Mouse (Mus musculus): Measurements from ENCODE around the gene Ift52. TPM values are rescaled to one million over a fixed set of nuclear protein-coding genes. Genes with fewer than 3 reads are reported as not detected.
A peak's percentile ranks its signal among the peaks of the same experiment; 100 is the strongest.

Gene Ift52
- polyA plus RNA-seq, 1 experiment: 69.4 TPM

GRCm38 (mm10) chr2:162998528-162999230, 18.5 kb upstream of the Ift52 start:
- Histone ChIP-seq H3K27me3 (ENCODE audit: control insufficient read depth, insufficient read depth, low read length, poor library complexity, severe bottlenecking) (no peaks in the 10 kb centered on the region), H3K9ac (ENCODE audit: low read depth, poor library complexity, severe bottlenecking) (peak overlapping the region; percentile 7), H3K36me3 (ENCODE audit: control insufficient read depth, insufficient read depth, low read length, poor library complexity, severe bottlenecking) (no peaks in the 10 kb centered on the region), H3K9me3 (replicated peaks; ENCODE audit: control insufficient read depth, insufficient read depth, low read length, poor library complexity, severe bottlenecking) (no peaks in the 10 kb centered on the region), H3K4me3 (ENCODE audit: low read depth, low read length) (peak overlapping the region; percentile 48), H3K4me1 (ENCODE audit: control insufficient read depth, insufficient read depth, low read length) (no peaks in the 10 kb centered on the region), H3K27ac (ENCODE audit: insufficient read depth, low read length) (no peak overlapping the region)
- no peak for TF ChIP-seq POLR2A (IDR thresholded peaks at IDR 0.05; ENCODE audit: insufficient read depth, low read length)
- TF ChIP-seq CTCF (IDR thresholded peaks at IDR 0.05; ENCODE audit: low read depth, low read length): peak; percentile 88

GRCm38 (mm10) chr2:162999744-163000143, 17.4 kb upstream of the Ift52 start:
- H3K4me1 ChIP-seq (ENCODE audit: control insufficient read depth, insufficient read depth, low read length): no peaks in the 10 kb centered on the region
- H3K9ac ChIP-seq (ENCODE audit: low read depth, poor library complexity, severe bottlenecking): no peak overlapping the region
- no peak overlapping the region for H3K27ac ChIP-seq (ENCODE audit: insufficient read depth, low read length)
- no peaks in the 10 kb centered on the region for H3K36me3 ChIP-seq (ENCODE audit: control insufficient read depth, insufficient read depth, low read length, poor library complexity, severe bottlenecking)
- no peaks in the 10 kb centered on the region for H3K27me3 ChIP-seq (ENCODE audit: control insufficient read depth, insufficient read depth, low read length, poor library complexity, severe bottlenecking)
- TF ChIP-seq EP300 (IDR thresholded peaks at IDR 0.05; ENCODE audit: insufficient read depth, low read depth, low read length) (no peak), POLR2A (IDR thresholded peaks at IDR 0.05; ENCODE audit: insufficient read depth, low read length) (no peak), CTCF (IDR thresholded peaks at IDR 0.05; ENCODE audit: low read depth, low read length) (peak; percentile 58)
- H3K9me3 ChIP-seq (replicated peaks; ENCODE audit: control insufficient read depth, insufficient read depth, low read length, poor library complexity, severe bottlenecking): no peaks in the 10 kb centered on the region
- H3K4me3 ChIP-seq (ENCODE audit: low read depth, low read length): no peak overlapping the region

- Histone ChIP-seq H3K4me3 (ENCODE audit: low read depth, low read length) (no peak overlapping the region), H3K27ac (ENCODE audit: insufficient read depth, low read length) (no peak overlapping the region), H3K27me3 (ENCODE audit: control insufficient read depth, insufficient read depth, low read length, poor library complexity, severe bottlenecking) (no peaks in the 10 kb centered on the region), H3K9ac (ENCODE audit: low read depth, poor library complexity, severe bottlenecking) (no peak overlapping the region), H3K4me1 (ENCODE audit: control insufficient read depth, insufficient read depth, low read length) (no peaks in the 10 kb centered on the region), H3K36me3 (ENCODE audit: control insufficient read depth, insufficient read depth, low read length, poor library complexity, severe bottlenecking) (no peaks in the 10 kb centered on the region), H3K9me3 (replicated peaks; ENCODE audit: control insufficient read depth, insufficient read depth, low read length, poor library complexity, severe bottlenecking) (no peaks in the 10 kb centered on the region)
- TF ChIP-seq POLR2A (IDR thresholded peaks at IDR 0.05; ENCODE audit: insufficient read depth, low read length) (no peak), CTCF (IDR thresholded peaks at IDR 0.05; ENCODE audit: low read depth, low read length) (no peak), EP300 (IDR thresholded peaks at IDR 0.05; ENCODE audit: insufficient read depth, low read depth, low read length) (no peak)
These were observed 16.1 kb upstream of the Ift52 start for GRCm38 (mm10) chr2:163001071-163001470.

DNA sequence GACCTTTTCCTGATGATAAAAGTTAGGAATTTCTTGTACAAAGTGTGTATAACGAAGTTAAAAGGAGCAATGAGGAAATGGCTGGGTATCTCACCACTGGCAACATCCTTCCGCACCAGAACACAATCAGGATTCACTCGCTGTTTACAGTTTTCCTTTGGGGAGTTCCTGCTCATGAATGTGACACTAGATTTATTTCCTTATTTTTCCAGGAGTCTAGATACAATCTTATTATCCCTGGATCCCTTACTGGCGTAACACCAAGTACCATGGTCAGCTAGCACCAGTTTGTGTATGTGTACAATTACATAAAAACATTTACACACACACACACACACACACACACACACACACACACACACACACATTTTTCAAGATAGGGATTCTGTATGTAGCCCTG, 9.9 kb upstream of the Ift52 start:
- H3K9me3 ChIP-seq (replicated peaks; ENCODE audit: control insufficient read depth, insufficient read depth, low read length, poor library complexity, severe bottlenecking): 0 out of 2 replicates have a peak, but pooled peaks cover 2% of the 10 kb centered on the region
- H3K9ac ChIP-seq (ENCODE audit: low read depth, poor library complexity, severe bottlenecking): no peak overlapping the region
- H3K4me1 ChIP-seq (ENCODE audit: control insufficient read depth, insufficient read depth, low read length): no peaks in the 10 kb centered on the region
- H3K4me3 ChIP-seq (ENCODE audit: low read depth, low read length): no peak overlapping the region
- H3K27me3 ChIP-seq (ENCODE audit: control insufficient read depth, insufficient read depth, low read length, poor library complexity, severe bottlenecking): no peaks in the 10 kb centered on the region
- no peaks in the 10 kb centered on the region for H3K36me3 ChIP-seq (ENCODE audit: control insufficient read depth, insufficient read depth, low read length, poor library complexity, severe bottlenecking)
- no peak for TF ChIP-seq CTCF (IDR thresholded peaks at IDR 0.05; ENCODE audit: low read depth, low read length)
- no peak for TF ChIP-seq POLR2A (IDR thresholded peaks at IDR 0.05; ENCODE audit: insufficient read depth, low read length)
- TF ChIP-seq EP300 (IDR thresholded peaks at IDR 0.05; ENCODE audit: insufficient read depth, low read depth, low read length): no peak
- no peak overlapping the region for H3K27ac ChIP-seq (ENCODE audit: insufficient read depth, low read length)

GRCm38 (mm10) chr2:163031289-163031688, 14.1 kb downstream of the Ift52 start:
- Histone ChIP-seq H3K36me3 (ENCODE audit: control insufficient read depth, insufficient read depth, low read length, poor library complexity, severe bottlenecking) (peaks cover 12% of the 10 kb centered on the region), H3K27me3 (ENCODE audit: control insufficient read depth, insufficient read depth, low read length, poor library complexity, severe bottlenecking) (no peaks in the 10 kb centered on the region), H3K9me3 (replicated peaks; ENCODE audit: control insufficient read depth, insufficient read depth, low read length, poor library complexity, severe bottlenecking) (no peaks in the 10 kb centered on the region), H3K4me1 (ENCODE audit: control insufficient read depth, insufficient read depth, low read length) (peaks cover 11% of the 10 kb centered on the region), H3K9ac (ENCODE audit: low read depth, poor library complexity, severe bottlenecking) (peak overlapping the region; percentile 55), H3K27ac (ENCODE audit: insufficient read depth, low read length) (peak overlapping the region; percentile 97), H3K4me3 (ENCODE audit: low read depth, low read length) (no peak overlapping the region)
- TF ChIP-seq CTCF (IDR thresholded peaks at IDR 0.05; ENCODE audit: low read depth, low read length) (no peak), EP300 (IDR thresholded peaks at IDR 0.05; ENCODE audit: insufficient read depth, low read depth, low read length) (no peak), POLR2A (IDR thresholded peaks at IDR 0.05; ENCODE audit: insufficient read depth, low read length) (no peak)

GRCm38 (mm10) chr2:163031757-163032156, 14.6 kb downstream of the Ift52 start:
- H3K27me3 ChIP-seq (ENCODE audit: control insufficient read depth, insufficient read depth, low read length, poor library complexity, severe bottlenecking): no peaks in the 10 kb centered on the region
- no peak overlapping the region for H3K4me3 ChIP-seq (ENCODE audit: low read depth, low read length)
- peak overlapping the region; percentile 97 for H3K27ac ChIP-seq (ENCODE audit: insufficient read depth, low read length)
- no peak for TF ChIP-seq POLR2A (IDR thresholded peaks at IDR 0.05; ENCODE audit: insufficient read depth, low read length)
- peak; percentile 90 for TF ChIP-seq EP300 (IDR thresholded peaks at IDR 0.05; ENCODE audit: insufficient read depth, low read depth, low read length)
- H3K4me1 ChIP-seq (ENCODE audit: control insufficient read depth, insufficient read depth, low read length): peaks cover 15% of the 10 kb centered on the region
- peak overlapping the region; percentile 55 for H3K9ac ChIP-seq (ENCODE audit: low read depth, poor library complexity, severe bottlenecking)
- H3K36me3 ChIP-seq (ENCODE audit: control insufficient read depth, insufficient read depth, low read length, poor library complexity, severe bottlenecking): peaks cover 10% of the 10 kb centered on the region
- H3K9me3 ChIP-seq (replicated peaks; ENCODE audit: control insufficient read depth, insufficient read depth, low read length, poor library complexity, severe bottlenecking): no peaks in the 10 kb centered on the region

Measured in ES-Bruce4 (cell line).